Mouse (Mus musculus): ENCODE measurements around the gene Hes7.
"Not testable (repeated sequence)": the region's sequence is repeated elsewhere in the genome, so short reads cannot be mapped to it uniquely, and the experiment has no call there.

Hes7 gene

DNA sequence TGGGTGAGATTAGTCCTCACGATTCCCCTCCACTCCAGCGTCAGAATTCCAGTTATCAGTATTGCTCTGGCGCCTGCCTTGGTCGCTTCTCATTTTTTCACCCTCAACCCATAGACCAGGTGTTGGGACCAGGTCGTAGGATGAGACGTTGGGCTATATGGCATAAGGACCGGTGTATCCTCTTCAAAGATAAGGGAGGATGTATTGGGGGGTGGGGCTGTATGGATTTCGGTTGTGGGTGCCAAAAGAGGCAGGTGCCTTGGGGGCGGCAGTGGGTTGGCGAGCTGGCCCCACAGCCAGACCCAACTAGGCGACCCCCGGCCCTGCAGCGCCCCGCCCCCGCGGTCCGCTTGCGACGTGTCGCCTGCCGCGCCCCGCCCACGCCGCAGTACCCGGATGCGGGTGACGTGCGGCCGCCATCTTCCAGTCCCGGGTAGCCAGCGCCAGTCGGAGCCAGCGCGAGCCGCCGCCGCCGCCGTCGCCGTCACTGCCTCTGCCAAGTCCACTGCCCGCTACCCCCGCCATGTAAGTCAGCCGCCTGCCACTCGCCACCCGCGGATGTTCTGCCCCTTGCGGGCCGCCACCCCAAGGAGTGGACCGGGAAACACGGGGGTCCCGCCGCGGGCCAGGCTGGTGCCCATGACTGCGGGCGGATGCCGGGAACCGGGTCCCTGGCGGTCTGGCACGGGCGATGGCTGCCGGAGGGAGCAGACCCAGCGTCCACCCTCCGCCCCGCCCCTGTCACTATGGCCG lies 31.9 kb upstream of the Hes7 start, which contains the start of gene Vamp2:
Vamp2 (plus strand) TSS at position 388 of the 753 bp plus-strand sequence.
- peak; percentile 90 for DNase-seq

DNA sequence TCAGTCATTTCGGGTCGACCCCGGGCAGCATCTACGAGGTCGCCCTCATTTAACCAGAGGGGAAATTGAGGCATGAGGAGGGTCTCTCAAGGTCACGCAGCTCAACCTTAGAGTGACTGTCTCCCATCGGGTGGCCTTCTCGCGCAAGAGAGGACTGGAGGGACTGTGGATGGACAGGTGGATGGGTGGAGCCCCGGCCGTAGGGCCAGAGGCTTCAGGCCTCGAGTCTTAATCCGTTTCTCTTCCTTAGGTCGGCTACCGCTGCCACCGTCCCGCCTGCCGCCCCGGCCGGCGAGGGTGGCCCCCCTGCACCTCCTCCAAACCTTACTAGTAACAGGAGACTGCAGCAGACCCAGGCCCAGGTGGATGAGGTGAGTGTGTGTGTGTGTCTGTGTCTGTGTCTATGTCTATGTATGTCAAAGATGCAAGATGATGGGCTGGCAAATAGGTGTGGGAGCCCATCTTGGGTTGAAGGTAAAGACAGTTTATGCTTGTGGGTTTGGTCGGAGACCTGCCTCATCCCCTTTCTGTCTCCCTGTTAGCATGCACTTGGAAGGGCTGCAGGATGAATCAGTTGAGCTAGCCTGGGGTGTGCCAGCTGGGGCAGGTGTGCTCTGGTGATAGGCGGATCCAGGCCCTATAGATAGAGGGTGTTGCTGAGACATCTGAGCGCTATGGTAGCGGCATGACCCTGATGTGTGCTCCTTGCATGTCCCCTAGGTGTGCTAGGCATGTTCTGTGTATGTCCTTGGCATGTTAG lies 31.2 kb upstream of the Hes7 start:
- peak; percentile 32 for DNase-seq

DNA sequence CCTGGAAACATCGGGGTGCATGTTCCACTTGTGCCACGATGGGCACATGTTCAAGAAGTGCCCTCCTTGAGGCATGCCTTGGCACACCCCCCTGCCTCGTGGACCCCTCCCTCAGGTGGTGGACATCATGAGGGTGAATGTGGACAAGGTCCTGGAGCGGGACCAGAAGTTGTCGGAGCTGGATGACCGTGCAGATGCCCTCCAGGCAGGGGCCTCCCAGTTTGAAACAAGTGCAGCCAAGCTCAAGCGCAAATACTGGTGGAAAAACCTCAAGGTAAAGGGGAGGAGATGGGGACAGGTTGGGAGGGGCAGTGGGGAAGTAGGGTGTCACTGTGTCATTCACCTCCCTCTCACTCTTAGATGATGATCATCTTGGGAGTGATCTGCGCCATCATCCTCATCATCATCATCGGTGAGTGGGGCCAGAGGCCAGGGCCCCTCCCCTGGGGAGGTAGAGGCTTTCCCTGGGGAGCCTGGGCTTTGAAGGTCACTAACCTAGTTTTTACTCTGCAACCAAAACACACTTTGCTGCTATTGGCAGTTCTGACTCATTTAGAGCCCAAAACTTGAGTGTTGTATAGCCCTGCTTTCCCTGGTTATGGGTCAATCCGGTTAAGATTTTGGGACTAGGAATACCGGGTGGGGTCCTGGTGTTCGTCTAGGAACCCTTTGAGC lies 30.5 kb upstream of the Hes7 start:
- no peak for DNase-seq

DNA sequence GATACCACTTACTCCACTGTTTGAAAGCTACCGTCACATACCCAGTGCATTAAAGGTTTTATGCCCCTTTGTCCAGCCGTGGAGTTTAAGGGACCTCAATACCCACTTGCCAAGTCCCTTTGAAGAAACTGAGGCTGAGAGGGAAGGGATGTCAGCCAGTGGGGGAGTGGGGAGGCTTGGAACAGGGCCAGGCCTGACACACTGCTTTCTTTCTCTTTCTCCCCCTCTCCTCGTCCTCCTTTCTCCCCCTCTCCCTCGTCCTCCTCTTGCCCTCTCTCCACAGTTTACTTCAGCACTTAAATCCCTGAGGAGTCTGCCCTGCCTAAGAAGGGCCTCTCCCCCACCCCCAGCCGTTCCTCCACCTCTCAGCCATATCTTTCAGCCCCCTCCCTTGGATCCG lies 29.8 kb upstream of the Hes7 start:
- DNase-seq: no peak

DNA sequence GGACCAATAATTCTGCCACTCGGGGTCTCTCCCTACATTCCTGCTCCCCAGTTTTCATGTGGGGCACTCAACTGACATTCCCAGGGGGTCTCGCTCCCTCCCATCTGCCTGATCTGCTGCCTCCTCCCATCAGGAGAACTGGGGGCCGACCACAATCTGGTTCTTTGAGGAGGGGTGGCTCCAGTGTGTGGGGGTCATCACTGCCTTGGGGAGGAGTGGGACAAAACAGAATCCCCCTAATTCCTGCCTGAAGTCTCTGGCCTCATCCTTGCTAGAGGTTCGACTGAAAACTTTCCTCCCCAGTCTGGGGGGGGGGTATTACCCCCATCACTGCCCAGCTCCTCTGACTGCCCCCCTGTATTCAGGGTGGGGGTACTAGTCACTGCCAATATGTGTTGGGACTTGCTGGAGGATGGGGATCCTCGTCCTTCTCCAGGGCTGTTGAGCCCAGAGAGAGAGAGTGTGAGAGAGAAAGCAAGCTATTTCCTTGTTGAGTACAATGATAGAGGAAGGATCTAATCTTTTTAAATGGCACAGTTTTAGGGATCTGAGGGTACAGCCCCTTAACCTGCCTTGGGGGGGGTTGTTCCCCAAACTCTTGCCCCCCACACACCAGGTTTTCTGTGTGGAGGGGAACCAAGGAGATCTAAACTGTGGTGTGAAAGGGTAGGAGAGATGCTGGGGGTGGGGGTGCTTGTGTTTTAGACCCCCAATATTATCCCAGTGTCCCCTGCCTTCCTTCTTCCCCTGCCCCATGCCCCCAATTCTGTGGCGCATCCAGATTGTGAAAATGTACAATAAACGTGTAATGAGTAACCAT lies 28.4 kb upstream of the Hes7 start:
- DNase-seq: no peak

- peak; percentile 90 for DNase-seq
Measured at GRCm38 (mm10) chr11:69092386-69092751, 27.8 kb upstream of the Hes7 start.

- no peak for DNase-seq
Measured at GRCm38 (mm10) chr11:69092871-69093270, 27.3 kb upstream of the Hes7 start.

DNA sequence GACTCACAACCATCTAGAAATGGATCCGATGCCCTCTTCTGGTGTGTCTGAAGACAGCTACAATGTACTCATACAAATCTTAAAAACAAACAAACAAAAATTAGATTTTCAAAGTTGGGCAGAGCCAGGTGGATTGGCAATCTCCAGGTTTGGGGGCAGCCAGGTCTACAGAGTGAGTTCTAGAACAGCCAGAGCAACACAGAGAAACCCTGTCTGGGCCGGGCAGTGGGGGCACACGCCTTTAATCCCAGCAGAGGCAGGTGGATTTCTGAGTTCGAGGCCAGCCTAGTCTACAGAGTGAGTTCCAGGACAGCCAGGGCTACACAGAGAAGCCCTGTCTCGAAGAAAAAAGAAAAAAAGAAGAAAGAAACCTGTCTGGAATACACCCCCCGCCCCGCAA lies 26.3 kb upstream of the Hes7 start:
- DNase-seq: not testable (repeated sequence)

DNA sequence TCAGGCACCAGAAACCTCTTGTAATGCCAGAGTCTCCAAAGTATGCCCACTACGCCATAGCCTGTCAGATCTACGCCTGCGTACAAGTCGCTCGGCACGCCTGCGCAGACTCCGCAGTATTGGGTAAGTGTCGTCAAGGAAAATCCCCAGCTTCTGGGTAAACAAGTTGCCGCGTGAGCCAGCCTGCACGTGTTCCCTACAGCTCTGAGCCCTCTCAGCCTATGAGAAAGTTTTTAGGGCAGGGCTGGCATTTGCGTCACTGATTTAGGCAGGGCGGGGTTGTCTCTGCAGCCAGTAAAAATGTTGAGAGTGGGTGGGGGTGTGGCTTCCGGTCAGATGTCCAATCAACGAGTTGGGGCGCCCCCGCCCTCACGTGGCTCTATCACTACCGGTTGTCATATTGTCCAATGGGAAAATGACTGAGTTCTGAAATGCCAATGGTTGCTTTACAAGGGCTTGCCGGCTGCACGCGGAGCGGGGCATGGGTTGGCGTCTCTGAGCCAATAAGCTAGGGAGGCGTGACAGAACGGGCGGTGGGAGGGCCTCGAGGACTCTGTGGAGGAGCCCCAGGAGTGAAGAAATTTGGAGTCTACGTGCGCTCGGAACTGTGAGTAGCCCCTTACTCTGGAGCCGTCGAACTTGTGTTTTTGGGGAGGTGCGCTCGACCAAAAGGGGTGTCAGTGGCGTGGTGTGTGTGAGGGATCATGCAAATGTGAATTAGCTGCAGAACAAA lies 25.3 kb upstream of the Hes7 start, which contains the start of gene Per1:
Per1 (plus strand) TSS at position 521 of the 733 bp plus-strand sequence.
- DNase-seq: peak; percentile 98

- peak; percentile 45 for DNase-seq
Measured at GRCm38 (mm10) chr11:69095511-69096231, 24.5 kb upstream of the Hes7 start.

GRCm38 (mm10) chr11:69096360-69096986 lies 23.7 kb upstream of the Hes7 start:
- DNase-seq: no peak

DNA sequence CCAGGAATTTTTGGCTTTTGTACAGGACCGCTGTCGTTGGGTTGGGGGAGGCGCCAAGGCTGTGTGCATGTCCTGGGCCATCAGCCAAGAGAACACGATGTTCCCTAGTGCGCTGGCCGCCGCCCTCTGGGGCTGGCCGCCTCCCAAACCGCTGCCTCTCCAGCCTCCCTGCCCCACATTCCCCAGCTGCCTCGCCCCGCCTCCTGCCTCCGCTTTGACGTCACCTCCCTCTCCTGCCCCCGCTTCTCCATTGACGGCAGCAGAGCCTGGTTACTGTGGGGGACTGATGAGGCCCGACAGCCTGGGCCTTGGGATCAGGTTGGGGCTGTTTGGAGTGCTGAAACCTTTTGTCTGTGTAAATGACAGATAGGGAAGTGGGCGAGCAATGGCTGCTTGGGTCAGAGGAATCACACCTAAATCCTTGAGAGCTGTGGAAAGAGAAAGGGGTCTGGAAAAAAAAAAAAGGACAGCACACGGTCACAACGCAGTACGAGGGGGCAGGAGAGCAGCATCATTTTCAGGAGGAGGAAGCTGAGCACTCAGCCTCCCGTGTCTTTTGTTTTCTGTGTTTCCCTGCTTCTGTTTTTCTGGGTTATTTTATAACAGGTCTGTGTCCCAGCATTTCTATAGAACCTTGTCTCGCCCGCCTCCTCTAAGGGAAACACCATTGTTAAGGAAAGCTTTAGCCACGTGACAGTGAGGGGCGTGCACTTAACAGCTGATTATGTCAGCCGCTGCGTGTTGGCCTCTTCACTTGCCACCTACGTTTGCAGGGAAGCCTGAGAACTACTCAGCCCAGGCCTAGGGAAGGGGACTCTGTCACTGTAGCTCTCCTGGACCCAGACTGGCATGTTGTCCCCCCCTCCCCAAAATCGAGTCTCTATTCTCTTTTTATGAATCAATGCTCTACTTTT lies 23.0 kb upstream of the Hes7 start:
- peak; percentile 92 for DNase-seq

DNA sequence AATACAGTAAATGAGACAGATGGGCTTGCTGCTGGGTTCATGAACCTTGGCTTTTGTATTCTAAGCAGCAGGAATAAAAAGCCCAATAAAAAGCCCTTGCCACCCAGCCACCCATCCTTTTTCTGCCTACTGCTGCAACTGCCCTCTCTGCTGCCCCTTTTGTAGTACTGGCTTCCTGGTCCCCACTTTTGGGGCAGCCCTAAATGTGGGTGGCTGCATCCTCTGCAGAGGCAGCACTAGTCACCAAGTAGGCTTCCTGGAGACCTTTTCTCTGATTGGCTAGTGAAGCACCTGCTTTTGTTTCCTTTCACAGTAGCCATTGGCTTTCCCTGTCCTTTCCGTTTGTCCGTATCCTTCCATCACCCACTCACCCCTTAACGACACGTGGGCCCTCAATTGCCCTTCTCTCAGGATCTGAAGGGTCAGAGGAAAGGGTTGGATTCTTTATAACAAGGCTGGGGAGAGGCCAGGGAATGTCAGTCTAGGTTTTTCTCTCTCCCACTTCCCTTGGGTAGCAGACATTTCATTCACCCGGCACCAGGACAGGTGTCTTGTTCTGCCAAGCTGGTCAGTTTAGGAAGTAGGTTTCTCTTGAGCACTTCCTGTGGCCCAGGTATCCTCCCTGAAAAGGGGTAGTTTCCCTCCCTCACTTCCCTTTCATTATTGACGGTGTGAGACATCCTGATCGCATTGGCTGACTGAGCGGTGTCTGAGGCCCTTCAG lies 22.0 kb upstream of the Hes7 start:
- DNase-seq: peak; percentile 51

- peak; percentile 90 for DNase-seq
Measured at GRCm38 (mm10) chr11:69098762-69099091, 21.5 kb upstream of the Hes7 start.

GRCm38 (mm10) chr11:69099177-69099914 lies 20.9 kb upstream of the Hes7 start:
- DNase-seq: peak; percentile 42

- DNase-seq: peak; percentile 91
Measured at GRCm38 (mm10) chr11:69099915-69100345, 20.3 kb upstream of the Hes7 start.

- no peak for DNase-seq
Measured at GRCm38 (mm10) chr11:69100639-69101360, 19.4 kb upstream of the Hes7 start.

Measured in thymus, postnatal 25 days (tissue).